Mouse (Mus musculus) embryo, embryonic 10.5 days (tissue): ENCODE results near the gene Glis1.
"Not testable (repeated sequence)": the region's sequence is repeated elsewhere in the genome, so short reads cannot be mapped to it uniquely, and the experiment has no call there.

Experiments used
- DNase-seq: peaks from one replicate; pipeline ENCODE4 v3.0.0-alpha.2; 2015; ENCODE audit warnings: low spot score

Gene Glis1

DNA sequence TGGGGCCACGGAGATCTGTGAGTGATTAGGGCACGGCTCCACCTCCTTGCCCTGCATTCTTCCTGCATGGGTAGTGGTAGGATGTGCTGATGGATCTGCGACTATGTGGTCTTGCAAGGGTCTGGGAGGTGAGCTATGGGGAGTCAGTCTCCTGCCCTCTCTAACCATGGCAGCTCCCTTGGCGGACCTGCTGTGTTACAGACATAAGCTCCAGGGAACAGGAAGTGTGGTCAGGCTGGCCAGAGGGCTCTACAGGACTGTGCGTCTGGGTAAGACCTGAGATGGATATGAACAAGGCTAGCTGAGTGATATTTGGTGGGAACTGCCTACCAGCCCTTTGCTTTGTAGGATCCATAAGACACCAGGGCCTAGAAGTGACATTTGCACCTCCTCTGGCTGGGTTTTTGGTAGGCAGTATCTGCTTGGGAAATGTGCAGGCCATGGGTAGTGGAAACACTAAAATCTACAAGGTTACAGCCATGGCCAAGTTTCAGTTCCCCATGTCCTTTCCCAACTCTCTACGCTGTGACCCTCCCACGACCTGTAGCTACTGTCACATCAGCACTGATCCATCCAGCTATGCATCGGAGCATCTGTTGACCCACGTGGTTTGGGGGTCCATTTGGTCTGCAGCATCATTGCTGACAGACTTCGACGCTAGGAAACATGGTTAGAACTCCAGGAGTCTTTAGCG is 142.9 kb downstream of the Glis1 start:
- DNase-seq = no peak

DNA sequence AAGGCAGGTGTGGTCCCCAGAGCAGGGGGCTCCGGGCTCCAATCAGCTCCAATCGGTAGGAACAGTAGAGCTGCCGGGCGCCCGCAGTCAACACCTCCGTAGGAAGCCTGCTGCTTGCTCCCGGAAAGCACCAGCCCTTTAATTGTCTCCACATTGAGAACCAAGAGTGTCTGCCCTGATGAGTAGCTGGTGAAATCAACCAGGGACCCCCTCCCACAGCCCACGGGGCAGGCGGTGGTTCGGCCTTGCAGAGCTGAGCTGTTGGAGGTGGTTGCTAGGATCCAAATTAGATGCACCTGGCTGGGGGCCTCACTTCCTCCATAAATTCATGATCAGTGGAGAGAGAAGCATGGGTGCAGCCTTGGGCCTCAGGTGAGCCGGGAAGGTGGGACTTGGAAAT is 146.5 kb downstream of the Glis1 start:
- DNase-seq = no peak

DNA sequence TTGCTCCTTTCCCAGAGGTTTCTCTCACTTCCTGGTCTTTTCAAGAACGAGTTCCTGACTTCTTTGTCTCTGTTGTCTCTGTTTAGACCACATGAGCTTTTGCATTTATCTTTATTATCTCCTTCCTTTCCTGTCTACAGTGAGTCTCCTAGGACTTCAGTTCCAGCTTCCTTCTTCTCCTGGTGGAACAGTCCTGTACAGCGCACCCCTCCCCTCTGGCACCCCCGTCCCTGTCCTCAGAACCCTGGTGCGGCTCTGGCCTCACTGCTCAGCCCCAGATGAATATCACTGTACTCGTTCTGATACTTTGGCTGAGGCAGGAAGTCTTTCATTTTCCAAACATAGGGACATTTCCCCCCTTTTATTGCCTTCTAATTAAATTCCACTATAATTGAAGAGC is 152.0 kb downstream of the Glis1 start:
- no peak for DNase-seq

DNA sequence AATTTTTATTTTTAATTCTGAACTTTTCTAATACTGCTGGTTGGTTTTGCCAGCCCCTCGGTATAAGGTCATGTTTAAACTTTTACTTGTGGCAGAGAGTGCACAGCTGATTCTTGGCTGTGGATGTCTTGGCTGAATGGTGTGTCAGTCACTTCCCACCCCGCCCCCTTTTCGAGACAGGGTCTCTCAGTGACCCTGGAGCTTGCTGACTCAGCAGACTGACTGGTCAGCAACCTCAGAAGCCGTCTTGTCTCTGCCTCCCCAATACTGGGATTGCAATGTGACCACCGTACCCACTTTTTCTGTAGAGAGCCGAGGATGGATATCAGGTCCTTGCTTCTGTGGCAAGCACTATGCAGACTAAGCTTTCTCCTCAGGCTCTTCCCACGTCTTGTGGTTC is 154.2 kb downstream of the Glis1 start:
- DNase-seq = no peak

DNA sequence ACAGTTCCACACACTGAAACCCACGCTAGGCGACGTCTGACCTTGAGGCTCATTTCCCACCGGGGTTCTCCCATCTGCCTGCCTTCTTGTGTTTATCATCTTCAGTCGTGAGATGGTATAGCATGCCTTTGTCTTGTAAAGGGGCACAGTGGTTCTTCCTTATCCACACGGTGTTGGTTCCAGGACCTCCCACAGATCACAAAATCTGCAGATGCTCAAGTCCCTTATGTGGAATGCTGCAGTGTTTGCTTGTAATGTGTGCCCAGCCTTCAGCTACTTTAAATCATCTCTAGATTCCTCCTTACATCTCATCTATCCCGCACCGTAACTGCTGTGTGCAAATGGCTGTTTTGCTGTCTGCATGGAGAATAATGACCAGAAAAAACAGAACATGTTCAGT is 154.7 kb downstream of the Glis1 start:
- no peak for DNase-seq

DNA sequence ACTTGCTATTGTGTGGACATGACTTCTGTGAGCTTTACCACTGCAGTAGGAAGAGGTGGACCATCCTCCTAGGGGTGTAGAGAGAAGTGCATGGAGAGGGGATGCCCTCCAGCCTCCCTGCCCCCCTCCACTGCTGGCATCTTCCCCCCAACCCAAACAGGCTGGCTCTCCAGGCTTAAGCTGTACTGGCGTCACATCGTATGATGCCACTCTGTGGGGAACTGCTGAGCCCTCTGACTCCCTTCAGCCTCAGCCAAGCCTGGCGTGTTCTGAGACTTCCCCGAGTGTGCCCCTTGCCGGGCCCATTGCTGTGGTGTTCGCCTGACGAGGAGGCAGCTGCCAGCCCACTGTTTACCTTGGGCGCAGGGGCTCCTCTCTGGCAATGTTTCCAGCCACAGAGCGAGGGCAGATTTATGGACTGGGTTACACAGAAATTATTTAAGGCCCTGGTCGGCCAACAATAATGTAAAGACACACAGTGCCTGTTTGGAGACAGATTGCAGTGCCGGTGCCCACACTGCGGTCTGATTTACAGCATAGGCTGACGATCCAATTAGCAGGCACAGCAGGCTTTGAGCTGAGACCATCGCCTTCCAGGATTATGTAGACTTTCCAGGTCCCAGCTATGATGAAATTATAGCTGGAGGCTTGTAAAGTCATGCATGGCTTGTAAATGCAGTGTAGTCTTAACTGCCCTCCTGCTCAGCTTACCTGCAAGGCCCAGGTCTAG is 156.6 kb downstream of the Glis1 start:
- DNase-seq = no peak

DNA sequence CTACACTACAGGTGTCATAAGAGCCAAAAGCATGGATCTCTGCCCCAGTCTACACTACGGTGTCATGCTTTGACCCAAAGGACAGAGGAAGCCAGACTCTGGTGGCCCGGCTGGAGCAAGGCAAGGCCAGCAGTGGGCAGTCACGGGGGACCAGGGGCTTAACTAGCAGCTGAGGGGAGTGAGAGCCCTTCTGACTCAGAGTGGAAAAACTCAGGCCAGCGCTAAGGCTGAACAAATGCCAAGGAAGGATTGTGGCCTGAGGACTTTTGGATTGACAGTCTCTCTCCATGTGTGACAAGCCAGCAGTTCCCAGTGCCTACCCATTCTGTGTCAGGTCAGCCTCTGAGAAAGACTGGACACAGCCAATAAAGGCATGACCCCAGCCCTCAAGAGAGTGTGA is 159.0 kb downstream of the Glis1 start:
- DNase-seq = no peak

DNA sequence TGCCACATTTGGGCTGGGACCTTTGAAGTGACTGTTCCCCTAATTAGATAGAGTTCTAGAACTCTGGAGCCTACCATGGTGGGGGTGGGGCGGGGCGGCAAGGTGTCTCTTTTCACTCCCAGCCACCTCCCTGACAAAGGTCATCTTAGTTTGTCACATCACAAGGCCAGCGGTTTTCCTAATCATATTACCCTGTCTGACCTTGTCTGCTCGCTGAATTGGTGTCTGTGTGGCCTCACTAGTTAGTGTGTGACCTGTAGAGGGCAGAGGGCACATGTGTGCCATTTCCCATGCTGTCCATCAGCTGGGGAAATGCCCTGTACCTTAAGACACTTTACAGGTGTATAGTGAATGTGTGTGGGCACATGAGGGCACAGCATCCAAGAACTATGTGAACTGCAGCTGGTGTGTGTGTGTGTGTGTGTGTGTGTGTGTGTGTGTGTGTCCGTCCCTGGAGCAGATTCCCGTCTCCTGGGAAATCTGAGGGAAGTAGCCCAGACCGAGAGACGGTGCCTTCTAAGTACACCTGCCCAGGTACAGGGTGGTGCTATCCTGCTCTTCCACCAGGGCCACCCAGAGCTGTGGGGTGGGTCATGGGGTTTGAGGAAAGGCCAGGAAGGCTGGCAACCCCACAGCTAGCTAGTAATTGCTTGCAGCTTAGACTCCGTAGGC is 163.0 kb downstream of the Glis1 start:
- DNase-seq = peak; percentile 40

DNA sequence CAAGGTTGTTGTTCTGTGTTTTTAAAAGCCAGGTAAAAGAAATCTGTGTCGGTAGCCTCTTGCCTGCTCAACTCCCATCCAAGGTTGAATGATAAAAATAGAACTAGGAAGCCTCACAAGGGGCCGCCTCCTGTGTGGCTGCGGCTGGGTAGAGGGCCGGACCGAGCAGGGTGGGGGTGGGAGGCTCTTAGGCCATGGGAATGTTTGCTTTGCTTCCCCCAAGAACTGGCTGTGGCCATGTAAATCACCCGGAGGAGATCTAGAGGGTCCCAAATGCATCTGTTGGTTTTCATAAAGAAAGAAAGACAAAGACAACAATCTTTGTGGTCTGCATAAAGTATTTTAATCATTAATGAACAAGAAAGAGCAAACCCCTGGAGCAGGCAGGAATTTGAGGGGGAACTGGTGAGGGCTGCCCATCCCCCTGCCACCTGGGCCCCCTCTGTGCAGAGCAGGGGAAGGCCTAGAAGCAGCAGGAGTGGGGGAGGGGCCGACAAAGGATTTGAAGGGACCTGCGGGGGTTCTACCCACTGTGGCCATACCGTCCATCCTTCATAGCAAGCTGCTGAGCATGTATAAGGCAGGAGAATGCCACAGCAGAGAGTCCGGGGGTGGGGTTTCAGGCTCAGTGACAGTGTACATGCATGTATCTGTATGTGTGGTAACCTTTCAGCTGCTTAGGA is 163.6 kb downstream of the Glis1 start:
- DNase-seq = peak; percentile 58

DNA sequence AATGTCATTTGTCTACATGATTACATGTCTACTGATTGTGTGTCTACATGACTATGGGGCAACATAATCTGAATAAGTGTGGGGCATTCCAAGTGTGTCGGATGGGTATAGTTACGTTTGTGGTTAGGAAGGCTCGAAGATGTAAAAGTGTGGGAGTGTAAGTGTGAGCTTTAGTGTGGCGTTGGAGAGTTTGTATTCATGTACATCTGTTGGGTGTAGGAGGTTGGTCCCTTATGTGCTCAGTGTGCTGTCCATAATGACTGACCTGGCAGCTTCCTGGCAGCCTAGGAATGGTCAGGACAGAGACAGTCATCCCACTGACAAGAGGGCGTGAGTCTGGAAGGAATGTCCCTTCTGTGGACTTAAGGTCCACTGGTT is 164.2 kb downstream of the Glis1 start:
- not testable (repeated sequence) for DNase-seq

DNA sequence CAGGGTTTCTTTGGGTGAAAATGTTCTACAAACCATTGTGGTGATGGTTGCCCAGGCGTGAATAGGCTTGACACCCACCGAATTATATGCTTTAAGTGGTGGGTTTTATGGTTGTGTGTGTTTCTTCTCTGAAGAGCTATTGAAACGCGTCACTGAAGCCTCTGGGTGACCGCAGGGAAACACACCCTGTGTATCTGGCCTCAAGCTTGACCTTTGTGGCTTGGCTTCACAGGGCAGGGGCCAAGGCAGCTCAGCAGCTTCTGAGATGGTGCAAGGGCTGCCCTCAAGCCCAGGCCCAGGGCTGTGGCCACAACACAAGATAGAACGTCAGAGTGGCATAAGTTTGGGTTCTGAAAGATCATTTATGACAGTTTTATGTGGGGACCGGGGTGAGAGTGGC is 167.9 kb downstream of the Glis1 start:
- DNase-seq = no peak

DNA sequence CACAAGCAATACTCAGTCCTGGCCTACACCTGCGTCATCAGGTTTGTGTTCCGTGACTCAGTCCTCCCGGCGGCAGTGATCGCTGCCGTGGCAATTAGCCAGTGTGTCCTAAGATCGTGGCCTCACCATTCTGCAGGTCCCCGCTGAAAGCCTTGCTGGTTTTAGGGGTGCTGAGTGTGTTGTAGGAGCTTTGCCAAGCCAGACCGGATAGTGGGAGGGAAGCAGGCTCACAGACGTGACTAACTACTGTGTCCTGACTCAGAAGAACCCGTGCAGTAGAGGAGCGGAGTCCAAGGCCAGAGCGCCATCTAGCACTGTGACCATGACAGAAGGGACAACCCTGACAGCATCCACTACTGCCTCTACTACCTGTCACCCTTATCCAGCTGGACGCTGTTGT is 168.4 kb downstream of the Glis1 start:
- no peak for DNase-seq

DNA sequence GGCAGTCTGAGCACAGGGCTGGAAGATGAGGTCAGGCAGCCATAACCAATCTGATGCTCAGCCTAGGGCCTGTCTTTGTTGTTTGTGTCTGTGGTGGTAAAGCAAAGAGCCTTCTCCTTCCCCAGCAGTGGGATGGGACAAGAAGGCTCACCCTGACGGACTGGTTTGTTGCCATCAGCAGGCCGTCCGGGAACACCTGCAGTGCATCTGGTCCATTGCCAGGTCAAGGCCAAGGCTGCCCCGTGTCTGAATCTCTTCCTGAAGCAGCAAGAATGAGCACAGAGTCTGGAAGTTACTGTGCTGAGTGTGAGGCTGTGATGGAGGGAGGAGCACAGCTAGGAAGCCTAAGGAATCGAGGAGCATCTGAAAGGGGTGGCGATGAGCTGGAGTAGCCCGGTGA is 168.8 kb downstream of the Glis1 start:
- DNase-seq = no peak

DNA sequence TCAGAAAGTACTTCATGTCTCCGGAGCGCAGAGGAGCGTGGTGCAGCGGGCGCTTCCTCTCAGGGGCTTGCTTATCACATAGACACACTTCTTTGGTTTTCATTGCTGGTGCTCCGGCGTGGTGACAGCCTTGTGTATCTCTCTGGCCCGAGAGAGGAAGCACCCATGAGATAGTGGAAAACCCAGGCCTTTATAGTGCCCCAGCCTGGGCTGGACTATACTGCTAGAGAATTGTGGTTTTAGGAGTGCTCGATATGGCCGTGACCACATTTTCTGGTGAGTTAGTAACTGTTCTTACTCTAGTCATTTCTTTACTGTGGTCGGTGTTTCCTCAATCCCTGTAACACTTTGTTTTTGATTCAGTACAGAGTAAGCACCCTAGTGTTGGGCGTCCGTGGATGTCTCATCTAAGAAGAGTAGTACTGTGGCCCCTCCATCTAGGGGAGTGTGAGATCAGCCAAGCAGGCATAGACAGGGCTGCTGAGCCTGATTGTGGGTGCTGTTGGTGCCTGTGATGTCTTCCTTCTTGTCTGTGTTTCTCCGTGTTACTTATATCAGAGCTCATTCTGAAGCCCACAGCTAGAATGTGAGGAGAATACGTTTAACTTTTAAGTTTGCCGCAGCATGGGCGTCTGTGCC is 171.7 kb downstream of the Glis1 start:
- no peak for DNase-seq

DNA sequence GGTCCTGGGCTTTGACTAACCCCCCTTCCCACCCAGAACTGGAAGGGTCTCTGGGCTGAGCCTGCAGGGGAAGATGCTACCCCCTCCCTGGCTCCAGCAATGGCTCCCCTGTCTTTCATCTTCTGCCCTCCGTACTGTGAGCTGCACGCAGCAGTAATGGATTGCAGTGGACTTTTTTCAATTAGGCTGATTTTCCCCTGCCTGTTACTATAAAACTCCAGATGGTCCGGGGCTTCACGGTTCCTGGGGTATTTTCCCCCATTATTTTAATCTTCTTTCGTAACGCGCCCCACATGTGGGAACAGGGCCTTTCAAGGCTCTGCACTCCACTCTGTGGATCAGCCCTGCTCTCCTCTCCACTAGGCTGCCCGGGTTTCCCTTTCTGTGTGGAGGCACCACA is 175.4 kb downstream of the Glis1 start:
- no peak for DNase-seq

DNA sequence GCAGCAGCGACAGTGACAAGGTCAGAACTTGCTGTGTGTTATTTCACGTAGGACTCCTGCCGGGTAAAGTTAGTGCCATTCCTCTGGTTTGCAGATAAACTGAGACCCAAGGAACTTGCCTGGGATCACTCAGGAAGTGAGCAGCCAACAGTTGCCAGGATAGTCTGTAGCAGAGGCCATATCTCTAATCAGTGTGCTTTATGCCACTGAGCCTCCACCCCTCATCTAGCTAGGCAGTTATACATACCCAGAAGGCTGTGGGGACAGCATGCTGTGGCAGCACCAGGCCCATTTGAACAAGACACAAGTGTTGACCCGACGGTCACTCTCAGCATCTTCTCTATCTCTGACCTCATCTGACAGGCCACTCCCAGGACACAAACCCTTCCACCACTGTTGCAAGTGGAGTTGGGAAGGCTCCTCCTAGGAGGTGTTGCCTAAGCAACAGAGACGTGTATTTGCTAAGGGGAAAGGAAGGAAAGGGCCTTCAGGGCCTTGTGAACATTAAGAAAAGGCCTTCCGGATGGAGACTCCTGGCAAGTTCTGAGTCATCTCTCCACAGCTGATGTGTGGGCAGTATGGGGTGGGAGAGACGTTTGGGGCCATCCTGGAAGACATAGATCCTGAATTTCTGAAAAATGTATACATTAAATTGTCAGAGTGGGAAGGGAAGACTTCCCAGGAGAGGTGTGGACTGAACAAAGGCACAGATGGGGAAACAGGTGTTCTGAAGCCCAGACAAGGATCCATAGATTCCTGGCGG is 177.7 kb downstream of the Glis1 start:
- no peak for DNase-seq

DNA sequence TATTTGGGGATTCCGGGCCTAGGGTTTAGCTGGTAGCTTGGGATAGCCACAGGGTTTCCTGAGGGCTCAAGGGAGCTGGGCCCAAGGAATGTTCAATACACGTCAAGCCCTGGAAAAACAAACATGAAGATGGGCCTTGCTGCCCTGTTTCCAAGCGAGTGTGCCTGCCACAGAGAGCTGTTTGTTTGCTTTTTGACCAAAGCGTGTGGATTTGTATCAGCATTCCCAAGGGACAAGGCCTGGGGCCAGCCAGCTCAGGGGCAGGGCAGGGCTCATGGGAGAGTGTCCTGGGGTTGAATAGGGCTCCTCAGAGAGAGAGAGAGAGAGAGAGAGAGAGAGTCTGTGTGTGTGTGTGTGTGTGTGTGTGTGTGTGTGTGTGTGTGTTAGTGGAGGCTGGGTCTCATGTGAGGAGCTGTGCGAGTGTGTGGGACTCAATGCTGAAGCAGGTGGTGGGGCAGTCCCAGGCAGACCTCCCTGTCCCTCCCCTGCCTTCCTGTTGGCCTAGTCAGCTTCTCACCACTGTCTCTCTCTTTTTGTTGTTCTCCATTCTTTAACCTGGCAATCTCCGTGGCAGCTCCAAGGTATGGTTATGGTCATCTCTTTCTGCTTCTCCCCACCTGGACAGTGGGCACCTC is 183.3 kb downstream of the Glis1 start:
- DNase-seq = no peak

DNA sequence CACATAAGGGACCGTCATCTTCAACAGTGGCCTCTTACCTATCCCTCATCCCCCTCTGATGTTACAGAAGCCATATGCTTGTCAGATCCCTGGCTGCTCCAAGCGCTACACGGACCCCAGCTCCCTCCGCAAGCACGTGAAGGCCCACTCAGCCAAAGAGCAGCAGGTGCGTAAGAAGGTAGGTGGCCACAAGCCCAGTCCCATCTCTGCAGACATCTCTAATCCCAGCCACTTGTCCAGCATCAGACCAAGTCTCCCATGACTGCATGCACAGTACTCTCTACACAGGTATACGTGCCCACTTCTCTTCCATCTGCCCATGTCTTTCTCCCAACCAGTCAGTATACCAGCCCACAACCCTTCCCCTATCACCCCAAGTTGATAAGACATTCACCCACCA is 185.1 kb downstream of the Glis1 start:
- no peak for DNase-seq

DNA sequence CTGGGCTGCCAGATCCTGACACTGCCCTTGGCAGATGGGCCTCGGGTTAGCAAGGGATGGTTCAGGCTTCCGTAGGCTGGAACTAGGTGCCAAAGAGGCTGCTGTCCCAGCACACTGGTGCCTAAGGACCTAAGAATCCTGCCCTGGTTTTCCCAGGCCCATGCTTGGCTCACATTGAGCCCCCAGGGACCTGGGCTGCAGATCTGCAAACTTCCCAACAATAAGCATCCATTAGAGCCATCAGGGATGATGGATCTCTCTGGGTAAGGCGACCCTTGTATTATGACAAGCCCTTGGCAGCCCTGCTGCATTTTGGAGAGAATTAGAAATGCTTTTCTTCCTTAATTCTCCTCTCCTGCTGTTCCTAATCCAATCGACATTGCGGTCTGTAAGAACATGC is 187.0 kb downstream of the Glis1 start:
- no peak for DNase-seq

DNA sequence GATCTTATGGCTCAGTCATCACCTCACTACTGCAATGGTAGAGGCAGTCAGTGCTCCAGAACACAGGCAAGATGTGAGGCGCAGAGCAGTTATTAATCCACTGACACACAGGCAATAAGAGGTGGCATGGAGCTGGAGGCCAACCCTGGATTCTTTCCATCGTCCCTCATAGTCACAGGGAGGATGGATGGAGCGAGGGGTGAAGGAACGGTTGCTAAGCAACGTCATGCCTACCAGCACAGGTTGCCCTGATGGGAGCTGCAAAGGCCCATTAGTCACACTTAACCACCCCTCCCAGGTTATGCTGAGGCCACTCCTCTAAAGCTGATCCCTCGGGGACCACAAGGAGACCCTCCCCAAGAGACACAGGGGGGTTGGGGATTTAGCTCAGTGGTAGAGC is 187.9 kb downstream of the Glis1 start:
- no peak for DNase-seq

DNA sequence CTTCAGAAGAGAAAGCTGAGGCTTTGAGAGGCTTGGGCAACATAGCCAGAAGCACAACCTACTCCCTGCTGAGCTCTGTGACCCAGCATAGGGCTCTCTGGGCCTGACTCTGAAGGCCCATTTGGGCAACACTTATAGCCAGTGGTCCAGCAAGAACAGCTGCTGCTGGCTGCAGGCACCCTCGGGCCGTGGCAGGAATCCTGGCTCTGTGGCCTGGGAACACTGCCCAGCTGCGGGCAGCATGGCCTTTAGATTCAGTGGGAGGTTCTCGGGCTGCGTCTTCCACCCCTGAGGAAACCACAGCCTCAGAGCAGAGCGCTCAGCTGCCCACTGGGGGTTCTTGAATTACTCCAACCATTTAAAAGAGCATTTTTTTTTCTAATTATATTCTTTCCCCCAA is 189.5 kb downstream of the Glis1 start:
- no peak for DNase-seq
